Mouse (Mus musculus) lung, embryonic 14.5 days (tissue): ENCODE results near the gene Fam136a. TPM values are rescaled to one million over a fixed set of nuclear protein-coding genes. Genes with fewer than 3 reads are reported as not detected.

Experiments used
- ATAC-seq: fragments of 200-750 bp; cut with Nextera tagmentation; 2 replicates; pipeline ENCODE4 v1.8.0; 2017; ENCODE audit warnings: mild to moderate bottlenecking, moderate TSS enrichment, moderate library complexity; ENCODE audit not compliant: insufficient read depth
- DNase-seq: peaks from one replicate; pipeline ENCODE4 v3.0.0-alpha.2; 2015
- H3K27ac ChIP-seq: fragments of 300-500 bp; sonication (generic); 2 replicates; pipeline ENCODE4 v1.5.1; 2014; ENCODE audit warnings: low read depth, mild to moderate bottlenecking, moderate library complexity
- H3K27me3 ChIP-seq: fragments of 300-500 bp; sonication (generic); 2 replicates; pipeline ENCODE4 v1.6.1; 2014; ENCODE audit warnings: low read length, control low read depth; ENCODE audit not compliant: insufficient read depth
- H3K36me3 ChIP-seq: fragments of 300-500 bp; sonication (generic); 2 replicates; pipeline ENCODE4 v1.6.1; 2014; ENCODE audit warnings: control low read depth; ENCODE audit not compliant: insufficient read depth
- H3K4me1 ChIP-seq: fragments of 300-500 bp; sonication (generic); 2 replicates; pipeline ENCODE4 v1.6.1; 2014; ENCODE audit warnings: antibody characterized with exemption, control low read depth; ENCODE audit not compliant: insufficient read depth
- H3K4me2 ChIP-seq: fragments of 300-500 bp; sonication (generic); 2 replicates; pipeline ENCODE4 v1.6.1; 2014; ENCODE audit warnings: mild to moderate bottlenecking
- H3K4me3 ChIP-seq: fragments of 300-500 bp; sonication (generic); 2 replicates; pipeline ENCODE4 v1.5.1; 2014; ENCODE audit warnings: low read depth, low read length
- H3K9ac ChIP-seq: fragments of 300-500 bp; sonication (generic); 2 replicates; pipeline ENCODE4 v1.6.1; 2014
- H3K9me3 ChIP-seq: fragments of 300-500 bp; sonication (generic); 2 replicates; pipeline ENCODE4 v1.6.1; 2016; ENCODE audit warnings: low read depth, low read length, control low read depth
- CTCF ChIP-seq: IDR thresholded peaks from 2 replicates; pipeline ENCODE4 v1.5.1; 2016; ENCODE audit warnings: antibody characterized with exemption, low read depth
- WGBS: fragments of 180-500 bp; shearing (Covaris S2); extraction: QIAGEN DNeasy Blood & Tissue Kit; methylation state at CpG from one replicate; pipeline ENCODE4 v1.1.7; 2014; 5-methylcytosine and 5-hydroxymethylcytosine counted together
- polyA plus RNA-seq: library from polyadenylated mRNA; unstranded; fragments of >200 nt; fragmentation: Nextera tagmentation; extraction: Ambion mirVana; gene quantifications from 2 replicates; pipeline ENCODE4 v1.2.1, GENCODE M21; 2014

Fam136a gene
- polyA plus RNA-seq, 1 experiment from 2014 or later = 129 TPM

DNA sequence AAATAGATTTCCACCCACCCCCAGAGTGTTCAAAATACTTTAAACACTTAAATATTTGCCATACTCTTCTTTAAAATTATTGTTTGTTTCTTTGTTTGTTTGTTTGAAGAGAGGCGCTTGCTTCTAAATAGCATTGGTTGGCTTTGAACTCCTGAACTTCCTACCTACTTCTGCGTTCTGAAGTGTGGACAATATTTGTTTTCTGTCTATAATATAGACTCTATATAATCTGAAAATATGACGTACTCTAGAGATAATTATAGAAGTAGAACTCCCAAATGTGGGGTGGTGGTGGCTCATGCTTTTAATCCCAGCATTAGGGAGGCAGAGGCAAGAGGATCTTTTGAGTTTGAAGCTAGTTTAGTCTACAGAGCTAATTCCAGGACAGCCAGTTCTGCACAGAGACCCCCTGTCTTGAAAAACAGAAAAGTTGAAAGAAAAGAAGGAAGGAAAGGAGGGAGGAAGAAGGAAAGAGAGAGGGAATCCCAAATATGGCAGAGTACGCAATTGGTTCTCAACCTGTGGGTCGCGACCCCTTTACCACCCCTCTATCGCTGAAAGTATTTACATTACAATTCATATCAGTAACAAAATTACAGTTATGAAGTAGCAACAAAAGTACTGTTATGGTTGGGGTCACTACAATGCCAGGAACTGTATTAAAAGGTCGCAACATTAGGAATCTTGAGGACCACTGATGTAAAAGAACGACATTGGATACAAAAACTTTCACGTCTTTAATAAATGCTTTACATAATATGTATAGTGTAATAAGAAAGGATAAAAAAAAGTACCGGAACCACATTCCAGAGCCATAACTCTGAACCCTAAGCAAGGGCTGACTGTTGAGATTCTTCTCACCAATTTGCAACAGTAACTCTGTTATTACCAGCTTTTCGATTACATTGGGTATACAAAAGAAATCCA, 37.5 kb downstream of the Fam136a start:
- WGBS = 32% methylated on average over 12 of the region's 12 CpGs
- Histone ChIP-seq H3K36me3 (peaks cover 10% of the 10 kb centered on the region), H3K27ac (no peak overlapping the region; the same call in 1 of the 2 replicates), H3K4me2 (peak overlapping the region; percentile 76), H3K4me1 (no peaks in the 10 kb centered on the region), H3K27me3 (no peaks in the 10 kb centered on the region), H3K9me3 (no peaks in the 10 kb centered on the region), H3K4me3 (peak overlapping the region; percentile 78), H3K9ac (peak overlapping the region; percentile 42; the same call in 1 of the 2 replicates)
- ATAC-seq = no peak
- DNase-seq = peak; percentile 67
- TF ChIP-seq CTCF = no peak

DNA sequence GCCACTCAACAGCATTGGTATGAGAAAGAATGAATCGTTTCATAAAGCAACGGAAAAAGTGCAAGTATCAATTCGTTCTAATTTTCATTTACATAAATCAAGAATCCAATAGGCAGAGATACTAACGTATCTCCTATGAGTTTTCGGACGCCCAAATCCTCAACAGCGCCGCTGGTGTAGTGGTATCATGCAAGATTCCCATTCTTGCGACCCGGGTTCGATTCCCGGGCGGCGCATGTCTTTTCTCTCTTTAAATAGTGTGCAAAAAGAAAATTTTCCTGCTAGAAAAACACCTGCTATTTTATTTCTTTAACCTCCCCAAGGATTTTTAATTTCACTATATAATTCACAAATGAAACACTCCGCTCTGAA, 38.3 kb downstream of the Fam136a start:
- under 1% methylated on average over 15 of the region's 15 CpGs for WGBS
- no peaks in the 10 kb centered on the region for H3K4me1 ChIP-seq
- peaks cover 13% of the 10 kb centered on the region for H3K36me3 ChIP-seq
- H3K9ac ChIP-seq = peak overlapping the region; percentile 98
- no peaks in the 10 kb centered on the region for H3K27me3 ChIP-seq
- peak overlapping the region; percentile 100 for H3K27ac ChIP-seq
- H3K9me3 ChIP-seq = no peaks in the 10 kb centered on the region
- H3K4me3 ChIP-seq = peak overlapping the region; percentile 78
- H3K4me2 ChIP-seq = peak overlapping the region; percentile 76
- ATAC-seq (peak; percentile 74), DNase-seq (peak; percentile 95)
- TF ChIP-seq CTCF = no peak

DNA sequence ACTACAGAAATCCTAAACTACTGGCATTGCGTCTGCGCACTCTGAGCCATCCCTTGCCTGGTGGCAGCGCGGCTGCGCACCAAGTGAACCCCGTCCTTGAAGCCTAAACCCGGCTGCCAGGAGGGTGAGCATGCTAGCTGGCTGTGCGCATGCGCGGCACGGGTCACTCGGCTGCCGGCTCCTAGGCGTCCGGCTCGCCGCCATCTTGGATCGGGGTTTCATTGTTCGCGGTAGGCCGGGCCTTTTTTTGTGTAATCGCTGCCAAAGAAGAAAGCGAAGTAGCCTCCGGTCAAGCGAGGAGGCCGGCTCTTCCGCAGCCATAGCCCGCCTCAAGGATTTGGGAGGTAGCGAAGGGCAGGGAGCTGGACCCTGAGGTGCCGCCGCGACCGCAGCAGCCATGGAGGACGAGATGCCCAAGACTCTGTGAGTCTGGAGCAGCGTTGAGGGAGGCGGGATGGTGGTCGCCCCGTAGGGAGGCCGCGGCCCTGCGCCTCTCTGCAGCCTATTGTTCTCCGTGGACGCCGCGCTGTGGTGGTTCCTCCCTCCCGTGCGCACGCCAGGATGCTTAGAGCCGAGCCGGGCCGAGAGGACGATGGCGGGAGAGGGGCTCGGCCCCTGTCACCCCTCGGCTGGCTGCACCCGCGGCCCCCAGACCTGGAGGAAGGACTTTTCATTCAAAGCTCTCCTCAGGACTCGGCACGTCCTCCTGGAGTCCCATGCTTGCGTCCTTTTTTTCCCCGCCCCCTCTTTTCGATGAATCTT, 38.8 kb downstream of the Fam136a start, which contains the start of gene Tia1:
Tia1 (plus strand) TSS at position 120 of the 762 bp plus-strand sequence.
- no peaks in the 10 kb centered on the region for H3K27me3 ChIP-seq
- H3K4me2 ChIP-seq = peak within 1 kb of the TSS; percentile 76
- H3K9me3 ChIP-seq = no peaks in the 10 kb centered on the region
- peak within 1 kb of the TSS; percentile 78 for H3K4me3 ChIP-seq
- peak within 1 kb of the TSS; percentile 98 for H3K9ac ChIP-seq
- peak within 1 kb of the TSS; percentile 100 for H3K27ac ChIP-seq
- peaks cover 16% of the 10 kb centered on the region for H3K36me3 ChIP-seq
- DNase-seq (peak; percentile 99), ATAC-seq (peak; percentile 96)
- WGBS = under 1% methylated on average over 62 of the region's 62 CpGs
- no peaks in the 10 kb centered on the region for H3K4me1 ChIP-seq
- no peak for TF ChIP-seq CTCF

DNA sequence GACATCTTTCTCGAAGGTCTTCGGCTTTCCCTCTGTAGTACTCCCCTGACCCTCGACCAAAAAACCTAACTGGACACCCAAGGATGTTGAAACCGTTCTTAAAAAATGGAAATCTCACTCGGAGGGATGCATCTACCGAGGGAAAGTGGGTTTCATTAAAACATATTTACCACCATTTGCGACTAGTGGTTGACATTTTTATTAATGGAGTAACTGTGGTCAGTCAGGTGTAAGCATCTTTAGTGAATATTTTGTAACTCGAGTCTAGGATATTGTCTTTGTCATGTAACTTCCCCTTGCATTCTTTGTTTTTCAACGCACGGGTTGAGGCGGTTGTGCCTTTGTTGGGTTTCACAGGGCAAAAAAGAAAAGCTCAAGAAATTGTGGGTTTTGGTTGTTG, 39.5 kb downstream of the Fam136a start:
- Histone ChIP-seq H3K27ac (peak overlapping the region; percentile 100), H3K9ac (peak overlapping the region; percentile 98), H3K4me3 (peak overlapping the region; percentile 78), H3K9me3 (no peaks in the 10 kb centered on the region), H3K27me3 (no peaks in the 10 kb centered on the region), H3K36me3 (peaks cover 16% of the 10 kb centered on the region), H3K4me2 (peak overlapping the region; percentile 76), H3K4me1 (no peaks in the 10 kb centered on the region)
- ATAC-seq (no peak), DNase-seq (peak; percentile 54)
- TF ChIP-seq CTCF = no peak
- WGBS = 0% methylated on average over 11 of the region's 11 CpGs

DNA sequence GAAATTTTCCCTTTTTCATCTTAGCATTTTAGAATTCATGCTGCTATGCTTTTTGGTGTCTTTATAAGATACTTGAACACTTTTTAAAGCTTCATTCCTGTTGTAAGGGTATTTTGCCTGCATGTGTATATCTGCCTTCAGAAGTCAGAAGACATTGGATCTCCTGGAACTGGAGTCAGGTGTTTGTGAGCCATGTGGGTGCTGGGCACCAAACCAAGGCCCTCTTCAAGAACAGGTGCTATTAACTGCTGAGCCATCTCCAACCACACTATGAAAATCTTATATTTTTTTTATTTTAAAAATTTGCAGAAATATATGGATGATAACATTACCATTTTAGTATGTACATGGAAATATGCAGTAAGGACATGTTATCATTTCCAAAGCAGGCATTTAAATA, 40.9 kb downstream of the Fam136a start:
- H3K9me3 ChIP-seq = no peaks in the 10 kb centered on the region
- no peak overlapping the region for H3K9ac ChIP-seq
- ATAC-seq (no peak), DNase-seq (no peak)
- no peak overlapping the region for H3K27ac ChIP-seq
- peak overlapping the region; percentile 78; the same call in 1 of the 2 replicates for H3K4me3 ChIP-seq
- no peaks in the 10 kb centered on the region for H3K27me3 ChIP-seq
- TF ChIP-seq CTCF = no peak
- H3K4me1 ChIP-seq = no peaks in the 10 kb centered on the region
- H3K36me3 ChIP-seq = peaks cover 16% of the 10 kb centered on the region
- H3K4me2 ChIP-seq = peak overlapping the region; percentile 76

DNA sequence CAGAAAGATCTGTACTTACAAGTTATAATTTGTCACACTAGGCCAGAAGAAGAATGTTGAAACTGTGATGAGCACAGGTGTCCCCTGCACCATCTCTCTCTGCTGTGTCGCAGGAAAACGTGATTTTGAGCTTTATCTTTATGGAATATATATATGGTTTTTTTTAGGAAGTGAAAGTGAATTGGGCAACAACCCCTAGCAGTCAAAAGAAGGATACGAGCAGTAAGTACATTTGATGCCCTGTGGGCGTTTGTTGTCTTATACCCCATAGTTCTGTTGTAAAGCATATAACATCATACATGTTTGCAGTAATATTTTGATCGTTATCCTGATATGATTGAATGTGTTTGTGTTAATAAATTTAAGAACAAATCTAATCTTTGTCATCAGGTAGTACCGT, 53.3 kb downstream of the Fam136a start:
- Histone ChIP-seq H3K36me3 (peaks cover 80% of the 10 kb centered on the region), H3K27me3 (no peaks in the 10 kb centered on the region), H3K9ac (no peak overlapping the region), H3K4me2 (no peak overlapping the region), H3K4me1 (no peaks in the 10 kb centered on the region), H3K27ac (no peak overlapping the region), H3K9me3 (no peaks in the 10 kb centered on the region), H3K4me3 (no peak overlapping the region)
- ATAC-seq (no peak), DNase-seq (no peak)
- 89% methylated on average over 6 of the region's 6 CpGs for WGBS
- TF ChIP-seq CTCF = no peak

DNA sequence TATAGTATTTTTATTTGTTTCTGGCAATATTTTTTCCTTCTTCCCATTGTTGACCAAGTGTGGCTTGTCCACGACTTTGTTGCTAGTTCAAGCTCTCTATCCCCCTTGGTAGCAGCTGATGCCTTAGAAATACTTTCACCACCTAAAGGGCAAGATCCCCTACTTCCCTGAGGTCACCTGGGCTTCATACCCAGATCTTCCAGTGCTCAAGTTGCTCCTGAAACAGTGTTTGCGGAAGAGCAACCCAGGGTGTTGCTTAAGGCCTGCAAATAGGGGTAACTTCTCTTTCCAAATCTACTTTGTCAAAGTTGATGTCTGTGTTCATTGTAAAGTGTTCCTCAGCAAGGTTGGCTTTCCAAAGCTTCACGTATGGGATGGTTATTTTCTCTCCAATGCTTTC, 53.8 kb downstream of the Fam136a start:
- no peak overlapping the region for H3K9ac ChIP-seq
- H3K36me3 ChIP-seq = peaks cover 77% of the 10 kb centered on the region
- no peak for DNase-seq
- no peak for TF ChIP-seq CTCF
- 89% methylated on average over 3 of the region's 3 CpGs for WGBS
- no peak overlapping the region for H3K4me2 ChIP-seq
- no peaks in the 10 kb centered on the region for H3K27me3 ChIP-seq
- no peaks in the 10 kb centered on the region for H3K4me1 ChIP-seq
- no peak overlapping the region for H3K4me3 ChIP-seq
- no peaks in the 10 kb centered on the region for H3K9me3 ChIP-seq
- no peak overlapping the region for H3K27ac ChIP-seq
- ATAC-seq = no peak

Other genes starting within 250 kb of the Fam136a start
- 4.4 and 4.9 TPM in 2 replicates for gene Tgfa, start 170.4 kb upstream of the Fam136a start, polyA plus RNA-seq
- 723 and 735 TPM in 2 replicates for gene Snrpg, start 5.7 kb downstream of the Fam136a start, polyA plus RNA-seq
- gene Pcyox1, start 31.5 kb downstream of the Fam136a start, polyA plus RNA-seq = 83.5 and 88.1 TPM in 2 replicates
- 208 and 219 TPM in 2 replicates for gene Tia1, start 38.6 kb downstream of the Fam136a start, polyA plus RNA-seq
- 0.72 TPM in 1 of 2 replicates, not detected in the other for gene Gm44790, start 61.0 kb downstream of the Fam136a start, polyA plus RNA-seq
- gene C87436, start 72.7 kb downstream of the Fam136a start, polyA plus RNA-seq = 22.2 and 24.3 TPM in 2 replicates
- gene Pcbp1, start 160.7 kb downstream of the Fam136a start, polyA plus RNA-seq = 552 and 588 TPM in 2 replicates